Mouse (Mus musculus): ENCODE results near the gene Capn12. TPM values are rescaled to one million over a fixed set of nuclear protein-coding genes. Genes with fewer than 3 reads are reported as not detected.

The Capn12 gene
- polyA plus RNA-seq, 1 experiment = not detected

DNA sequence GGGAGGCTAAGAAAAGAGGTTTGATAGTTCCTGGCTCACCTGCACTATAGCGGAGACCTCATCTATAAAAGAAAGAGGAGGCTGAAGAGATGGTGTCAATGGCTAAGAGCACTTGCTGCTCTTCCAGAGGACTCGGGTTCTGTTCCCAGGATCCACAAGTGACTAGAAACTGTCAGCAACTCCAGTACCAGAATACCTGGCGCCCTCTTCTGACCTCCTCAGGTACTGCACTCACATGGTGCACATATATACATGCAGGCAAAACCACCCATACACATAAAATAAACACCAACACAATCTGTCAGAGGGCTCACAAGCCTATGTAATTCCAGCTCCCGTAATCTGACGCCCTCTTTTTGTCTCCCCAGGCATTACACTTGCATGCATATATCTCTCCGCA, 20.3 kb upstream of the Capn12 start:
- TF ChIP-seq CTCF (IDR thresholded peaks at IDR 0.05; ENCODE audit: insufficient read depth, low read depth, low read length) = no peak
- no peak for TF ChIP-seq POLR2A (IDR thresholded peaks at IDR 0.05; ENCODE audit: insufficient read depth, low read depth, low read length)
- no peak overlapping the region for H3K4me3 ChIP-seq (ENCODE audit: insufficient read depth, low read depth, low read length)
- peaks cover 30% of the 10 kb centered on the region for H3K4me1 ChIP-seq (ENCODE audit: control insufficient read depth, insufficient read depth, low read length)
- no peak overlapping the region for H3K27ac ChIP-seq (ENCODE audit: insufficient read depth, low read depth, low read length)
- WGBS = 88% methylated on average over 6 of the region's 6 CpGs

DNA sequence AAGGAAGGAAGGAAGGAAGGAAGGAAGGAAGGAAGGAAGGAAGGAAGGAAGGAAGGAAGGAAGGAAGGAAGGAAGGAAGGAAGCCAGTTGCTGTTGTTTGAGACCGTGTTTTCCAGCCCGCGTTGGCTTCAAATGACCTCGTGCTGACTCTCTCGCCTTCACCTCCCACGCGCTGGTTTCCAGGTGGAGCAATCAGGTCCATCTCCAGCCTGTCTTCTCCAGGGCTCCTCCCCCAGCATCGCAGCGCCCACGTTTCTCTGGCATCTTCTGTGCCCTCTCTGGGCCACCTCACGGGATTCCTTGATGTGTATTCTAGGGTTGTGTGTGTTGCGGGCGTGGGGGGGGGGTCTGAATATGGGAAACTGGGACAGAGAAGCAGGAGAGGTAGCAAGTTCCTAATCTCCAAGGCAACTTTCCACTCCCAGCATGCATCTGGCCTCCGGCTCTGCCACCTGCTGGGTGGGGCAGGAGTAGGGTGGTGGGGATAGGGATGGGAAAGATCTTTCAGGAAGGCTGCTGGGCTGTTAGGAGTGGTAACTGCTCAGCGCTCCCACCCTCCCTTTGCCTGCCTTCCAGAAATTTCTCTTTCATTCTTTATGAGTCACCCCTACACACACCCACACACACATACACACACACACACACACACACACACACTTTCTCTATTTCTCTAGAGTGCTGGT, 18.3 kb upstream of the Capn12 start:
- Histone ChIP-seq H3K4me1 (ENCODE audit: control insufficient read depth, insufficient read depth, low read length) (peaks cover 48% of the 10 kb centered on the region), H3K4me3 (ENCODE audit: insufficient read depth, low read depth, low read length) (no peak overlapping the region), H3K27ac (ENCODE audit: insufficient read depth, low read depth, low read length) (peak overlapping the region; percentile 41)
- 49% methylated on average over 15 of the region's 15 CpGs for WGBS
- no peak for TF ChIP-seq POLR2A (IDR thresholded peaks at IDR 0.05; ENCODE audit: insufficient read depth, low read depth, low read length)
- TF ChIP-seq CTCF (IDR thresholded peaks at IDR 0.05; ENCODE audit: insufficient read depth, low read depth, low read length) = no peak

DNA sequence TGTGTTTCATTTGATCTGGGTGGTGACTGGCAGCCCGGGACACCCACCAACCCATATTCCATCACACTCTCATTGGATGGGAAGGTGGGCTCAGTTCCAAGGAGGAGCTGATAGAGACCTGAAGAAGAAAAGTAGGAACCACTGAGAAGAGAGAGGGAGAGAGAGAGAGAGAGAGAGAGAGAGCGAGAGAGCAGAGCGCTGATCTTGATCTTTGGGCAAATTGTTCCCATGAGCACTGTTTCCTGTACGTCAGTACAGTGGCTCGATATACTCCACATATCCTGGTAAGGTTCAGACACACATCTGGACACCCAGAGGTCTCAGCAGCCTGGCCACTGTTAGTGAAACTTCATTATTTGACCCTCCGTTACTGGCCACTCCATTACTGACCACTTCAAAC, 17.7 kb upstream of the Capn12 start, which contains the start of gene Lgals7:
Gene Lgals7 (plus strand): TSS at position 314 of the 400 bp plus-strand sequence.
- Histone ChIP-seq H3K27ac (ENCODE audit: insufficient read depth, low read depth, low read length) (peak within 1 kb of the TSS; percentile 41), H3K4me3 (ENCODE audit: insufficient read depth, low read depth, low read length) (no peak within 1 kb of the TSS), H3K4me1 (ENCODE audit: control insufficient read depth, insufficient read depth, low read length) (peaks cover 48% of the 10 kb centered on the region)
- TF ChIP-seq CTCF (IDR thresholded peaks at IDR 0.05; ENCODE audit: insufficient read depth, low read depth, low read length) (no peak), POLR2A (IDR thresholded peaks at IDR 0.05; ENCODE audit: insufficient read depth, low read depth, low read length) (no peak)
- WGBS = 50% methylated on average over 6 of the region's 6 CpGs

- 31% methylated on average over 9 of the region's 9 CpGs for WGBS
Observed at GRCm38 (mm10) chr7:28864288-28864750, 16.9 kb upstream of the Capn12 start.

DNA sequence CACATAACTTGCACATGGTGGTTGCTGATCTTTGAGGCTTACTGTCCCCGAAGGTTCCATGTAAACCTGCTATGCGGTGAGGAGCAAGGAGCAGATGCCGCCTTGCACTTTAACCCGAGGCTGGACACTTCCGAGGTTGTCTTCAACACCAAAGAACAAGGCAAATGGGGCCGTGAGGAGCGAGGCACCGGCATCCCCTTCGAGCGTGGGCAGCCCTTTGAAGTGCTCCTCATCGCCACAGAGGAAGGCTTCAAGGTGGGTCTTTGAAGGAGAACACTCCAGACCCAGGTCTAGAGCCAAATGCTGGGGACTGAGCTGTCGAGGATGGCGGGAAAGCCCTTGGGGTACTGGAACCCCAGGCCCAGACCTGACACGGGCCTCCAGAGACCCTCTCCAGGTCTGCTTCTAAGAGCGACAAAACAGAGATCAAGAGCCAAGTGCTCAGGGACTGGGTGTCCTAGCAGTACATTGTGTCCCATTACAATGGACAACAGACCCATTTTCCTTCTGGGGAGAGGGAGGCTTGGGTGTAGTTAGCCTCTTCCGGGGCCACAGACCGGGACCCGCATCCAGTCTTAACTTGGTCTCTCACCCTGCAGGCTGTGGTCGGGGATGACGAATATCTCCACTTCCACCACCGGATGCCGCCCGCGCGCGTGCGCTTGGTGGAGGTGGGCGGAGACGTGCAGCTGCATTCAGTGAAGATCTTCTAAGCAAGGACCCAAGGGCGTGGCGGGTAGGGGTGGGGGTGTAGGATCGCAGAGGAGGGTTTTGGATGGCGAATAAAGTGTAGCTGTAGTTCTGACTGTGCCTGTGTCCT, 15.5 kb upstream of the Capn12 start:
- Histone ChIP-seq H3K4me1 (ENCODE audit: control insufficient read depth, insufficient read depth, low read length) (peaks cover 48% of the 10 kb centered on the region), H3K27ac (ENCODE audit: insufficient read depth, low read depth, low read length) (peak overlapping the region; percentile 65), H3K4me3 (ENCODE audit: insufficient read depth, low read depth, low read length) (peak overlapping the region; percentile 8; the same call in 1 of the 2 replicates)
- 41% methylated on average over 33 of the region's 33 CpGs for WGBS
- TF ChIP-seq CTCF (IDR thresholded peaks at IDR 0.05; ENCODE audit: insufficient read depth, low read depth, low read length) (peak; percentile 19; the same call in 1 of the 2 replicates), POLR2A (IDR thresholded peaks at IDR 0.05; ENCODE audit: insufficient read depth, low read depth, low read length) (no peak; the same call in 1 of the 2 replicates)

More at GRCm38 (mm10) chr7:28864288-28864750, 16.9 kb upstream of the Capn12 start:
- no peak for TF ChIP-seq POLR2A (IDR thresholded peaks at IDR 0.05; ENCODE audit: insufficient read depth, low read depth, low read length)
- TF ChIP-seq CTCF (IDR thresholded peaks at IDR 0.05; ENCODE audit: insufficient read depth, low read depth, low read length) = no peak
- Histone ChIP-seq H3K4me1 (ENCODE audit: control insufficient read depth, insufficient read depth, low read length) (peaks cover 48% of the 10 kb centered on the region), H3K4me3 (ENCODE audit: insufficient read depth, low read depth, low read length) (no peak overlapping the region), H3K27ac (ENCODE audit: insufficient read depth, low read depth, low read length) (peak overlapping the region; percentile 40)

- no peak for TF ChIP-seq POLR2A (IDR thresholded peaks at IDR 0.05; ENCODE audit: insufficient read depth, low read depth, low read length)
- no peak for TF ChIP-seq CTCF (IDR thresholded peaks at IDR 0.05; ENCODE audit: insufficient read depth, low read depth, low read length)
- H3K4me1 ChIP-seq (ENCODE audit: control insufficient read depth, insufficient read depth, low read length) = peaks cover 48% of the 10 kb centered on the region
- WGBS = 90% methylated on average over 28 of the region's 28 CpGs
- H3K4me3 ChIP-seq (ENCODE audit: insufficient read depth, low read depth, low read length) = no peak overlapping the region
- H3K27ac ChIP-seq (ENCODE audit: insufficient read depth, low read depth, low read length) = no peak overlapping the region
Observed at GRCm38 (mm10) chr7:28866769-28867507, 14.3 kb upstream of the Capn12 start.

DNA sequence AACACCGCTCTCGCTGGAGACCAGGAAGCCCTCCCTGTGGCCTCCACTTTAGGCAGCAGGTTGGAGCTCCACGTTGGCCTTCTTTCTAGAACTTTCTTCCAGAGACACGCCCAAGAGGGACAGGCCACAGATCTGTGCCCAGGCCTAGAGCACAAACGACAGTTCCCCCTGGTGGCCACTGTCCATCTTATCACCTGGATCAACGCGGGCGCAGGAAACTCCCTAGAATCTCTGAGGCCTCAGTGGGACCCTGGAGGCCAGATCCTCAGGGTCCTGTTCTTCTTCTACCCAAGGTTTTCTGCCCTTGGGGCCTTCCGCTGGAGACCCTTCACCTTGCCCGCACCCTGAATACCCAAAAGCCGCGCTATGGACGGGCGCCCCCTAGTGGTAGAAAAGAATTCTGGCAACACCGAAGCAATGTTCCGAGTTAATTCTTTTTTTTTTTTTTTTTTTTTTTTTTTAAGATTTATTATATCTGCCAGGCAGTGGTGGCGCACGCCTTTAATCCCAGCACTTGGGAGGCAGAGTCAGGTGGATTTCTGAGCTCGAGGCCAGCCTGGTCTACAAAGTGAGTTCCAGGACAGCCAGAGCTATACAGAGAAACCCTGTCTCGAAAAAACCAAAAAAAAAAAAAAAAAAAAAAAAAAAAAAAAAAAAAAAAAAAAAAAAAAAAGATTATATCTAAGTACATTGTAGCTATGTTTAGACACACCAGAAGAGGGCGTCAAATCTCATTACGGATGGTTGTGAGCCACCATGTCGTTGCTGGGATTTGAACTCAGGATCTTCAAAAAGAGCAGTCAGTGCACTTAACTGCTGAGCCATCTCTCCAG, 13.5 kb upstream of the Capn12 start:
- 25% methylated on average over 23 of the region's 23 CpGs for WGBS
- TF ChIP-seq CTCF (IDR thresholded peaks at IDR 0.05; ENCODE audit: insufficient read depth, low read depth, low read length) = peak; percentile 99
- peaks cover 46% of the 10 kb centered on the region for H3K4me1 ChIP-seq (ENCODE audit: control insufficient read depth, insufficient read depth, low read length)
- peak overlapping the region; percentile 31 for H3K4me3 ChIP-seq (ENCODE audit: insufficient read depth, low read depth, low read length)
- H3K27ac ChIP-seq (ENCODE audit: insufficient read depth, low read depth, low read length) = 0 out of 2 replicates have a peak overlapping the region, but pooled peaks have one; percentile 34
